Mouse (Mus musculus): ENCODE results near the gene Nsd1.
A peak's percentile ranks its signal among the peaks of the same experiment; 100 is the strongest.
"Not testable (repeated sequence)": the region's sequence is repeated elsewhere in the genome, so short reads cannot be mapped to it uniquely, and the experiment has no call there.

Nsd1 gene

DNA sequence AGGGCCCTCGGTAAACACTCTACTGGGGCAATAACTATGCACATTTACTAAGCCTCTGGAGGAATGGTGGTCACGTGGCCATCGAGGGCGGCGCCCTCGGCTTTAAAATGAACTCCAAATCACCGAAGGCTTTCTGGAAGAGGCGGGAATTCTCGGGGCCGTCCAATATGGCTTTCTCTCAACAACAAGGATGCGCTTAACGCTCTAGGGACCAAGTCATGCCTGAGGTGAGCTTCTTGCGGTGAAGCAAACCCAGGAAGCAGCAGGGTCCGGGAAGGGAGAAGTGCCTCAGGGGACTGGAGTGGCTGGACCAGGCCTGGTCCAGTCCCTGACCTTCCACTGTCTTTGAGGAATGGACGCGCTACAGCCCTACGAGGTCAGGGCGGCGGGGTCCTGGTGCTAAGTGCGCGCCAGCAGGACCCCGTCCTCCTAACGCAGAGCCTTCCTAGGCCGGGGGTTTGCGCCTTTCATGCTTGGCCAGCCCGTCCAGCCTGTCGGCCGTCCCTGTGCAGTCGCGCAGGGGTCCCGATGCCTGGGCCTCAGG, at the start of gene Nsd1:
TSS of gene Nsd1 (plus strand) at position 134 of the 544 bp plus-strand sequence.
- DNase-seq: peak; percentile 9

DNA sequence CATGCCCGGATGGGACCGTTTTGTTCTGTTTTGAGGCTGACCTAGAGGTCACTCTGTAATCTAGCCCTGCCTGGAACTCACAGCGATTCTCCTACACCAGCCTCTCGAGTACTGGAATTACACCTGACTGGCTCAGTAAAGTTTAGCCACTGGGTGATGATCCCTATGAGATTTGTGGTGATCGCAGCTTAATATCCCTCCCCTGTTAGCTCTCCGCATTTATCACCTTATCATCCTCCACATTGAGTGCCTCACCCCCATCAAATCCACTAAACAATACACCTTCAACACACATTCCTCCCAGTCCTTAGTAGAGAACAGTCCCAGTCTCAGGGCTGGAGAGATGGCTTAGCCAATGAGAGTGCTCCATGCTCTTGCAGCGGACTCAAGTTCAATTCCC, 47.2 kb upstream of the Nsd1 start:
- no peak for DNase-seq

DNA sequence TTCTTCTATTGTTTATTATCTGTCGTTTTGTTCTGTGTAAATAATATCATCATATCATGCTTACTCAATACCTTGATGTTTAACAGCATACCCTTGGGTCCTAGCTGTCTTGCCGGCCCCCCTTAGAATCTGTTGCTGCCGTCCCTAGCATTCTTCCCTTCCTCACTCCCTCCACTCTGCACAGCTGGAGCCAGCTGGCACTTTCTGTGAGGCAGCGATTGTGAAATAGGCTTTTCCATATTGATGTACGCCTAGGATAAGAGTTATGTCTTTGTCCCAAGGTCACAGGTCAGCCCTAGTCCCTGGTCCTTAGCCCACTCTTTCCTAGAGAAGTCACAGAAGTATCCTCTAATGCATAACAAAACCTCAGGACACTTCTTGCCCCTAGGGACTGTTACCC, 46.0 kb upstream of the Nsd1 start:
- no peak for DNase-seq

DNA sequence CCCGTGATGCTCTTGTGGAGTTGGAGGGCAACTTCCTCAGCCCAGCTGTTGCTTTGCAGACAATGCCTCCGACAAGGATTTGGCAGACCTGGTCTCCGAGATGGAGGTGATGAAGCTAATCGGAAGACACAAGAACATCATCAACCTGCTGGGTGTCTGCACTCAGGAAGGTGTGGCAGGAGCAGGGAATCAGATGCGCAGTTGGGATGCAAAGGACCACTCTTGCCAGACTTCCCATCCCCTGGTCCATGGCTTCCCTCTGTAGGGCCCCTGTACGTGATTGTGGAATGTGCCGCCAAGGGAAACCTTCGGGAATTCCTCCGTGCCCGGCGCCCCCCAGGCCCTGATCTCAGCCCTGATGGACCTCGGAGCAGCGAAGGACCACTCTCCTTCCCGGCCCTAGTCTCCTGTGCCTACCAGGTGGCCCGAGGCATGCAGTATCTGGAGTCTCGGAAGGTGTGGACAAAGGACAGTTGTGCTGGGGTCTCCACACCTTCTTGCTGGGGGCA, 43.7 kb upstream of the Nsd1 start:
- no peak for DNase-seq

DNA sequence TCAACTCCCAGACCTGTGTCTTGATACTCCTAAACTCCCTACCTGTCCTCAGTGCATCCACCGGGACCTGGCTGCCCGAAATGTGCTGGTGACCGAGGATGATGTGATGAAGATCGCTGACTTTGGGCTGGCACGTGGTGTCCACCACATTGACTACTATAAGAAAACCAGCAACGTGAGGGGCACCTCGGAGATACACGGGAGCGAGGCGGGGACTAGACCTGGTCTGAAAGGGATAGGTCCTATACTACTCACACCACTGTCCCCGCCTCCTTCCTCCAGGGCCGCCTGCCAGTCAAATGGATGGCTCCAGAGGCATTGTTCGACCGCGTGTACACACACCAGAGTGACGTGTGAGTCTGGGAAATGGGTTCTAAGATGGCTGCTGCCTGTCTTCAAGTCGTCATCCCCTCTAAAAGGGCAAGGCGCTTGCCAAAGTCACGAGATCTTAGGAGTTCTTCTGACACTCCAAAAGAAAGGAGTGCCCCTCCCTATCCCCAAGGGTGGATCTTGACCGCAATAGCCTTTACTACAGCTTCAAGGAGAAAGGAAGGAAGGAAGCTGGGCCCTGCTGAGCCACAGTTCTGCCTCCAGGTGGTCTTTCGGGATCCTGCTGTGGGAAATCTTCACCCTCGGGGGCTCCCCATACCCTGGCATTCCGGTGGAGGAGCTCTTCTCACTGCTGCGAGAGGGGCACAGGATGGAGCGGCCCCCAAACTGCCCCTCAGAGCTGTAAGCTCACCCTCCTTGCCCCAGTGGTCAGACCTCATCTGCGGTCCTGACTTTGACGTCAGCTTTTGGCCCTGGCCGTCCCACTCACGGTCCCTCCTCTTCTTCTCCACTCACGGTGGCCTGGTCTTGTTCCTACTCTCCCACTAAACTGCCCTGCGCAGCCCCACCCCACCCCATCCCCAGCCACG, 42.5 kb upstream of the Nsd1 start:
- no peak for DNase-seq

DNA sequence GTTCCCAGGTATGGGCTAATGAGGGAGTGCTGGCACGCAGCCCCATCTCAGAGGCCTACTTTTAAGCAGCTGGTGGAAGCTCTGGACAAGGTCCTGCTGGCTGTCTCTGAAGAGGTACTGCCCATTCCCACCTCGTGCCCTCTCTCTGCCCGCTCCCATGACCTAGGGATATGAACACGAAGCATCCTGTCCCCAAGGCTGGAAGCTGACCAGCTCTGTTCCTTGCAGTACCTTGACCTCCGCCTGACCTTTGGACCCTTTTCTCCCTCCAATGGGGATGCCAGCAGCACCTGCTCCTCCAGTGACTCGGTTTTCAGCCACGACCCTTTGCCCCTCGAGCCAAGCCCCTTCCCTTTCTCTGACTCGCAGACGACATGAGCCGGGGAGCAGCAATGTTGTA, 41.8 kb upstream of the Nsd1 start:
- no peak for DNase-seq

DNA sequence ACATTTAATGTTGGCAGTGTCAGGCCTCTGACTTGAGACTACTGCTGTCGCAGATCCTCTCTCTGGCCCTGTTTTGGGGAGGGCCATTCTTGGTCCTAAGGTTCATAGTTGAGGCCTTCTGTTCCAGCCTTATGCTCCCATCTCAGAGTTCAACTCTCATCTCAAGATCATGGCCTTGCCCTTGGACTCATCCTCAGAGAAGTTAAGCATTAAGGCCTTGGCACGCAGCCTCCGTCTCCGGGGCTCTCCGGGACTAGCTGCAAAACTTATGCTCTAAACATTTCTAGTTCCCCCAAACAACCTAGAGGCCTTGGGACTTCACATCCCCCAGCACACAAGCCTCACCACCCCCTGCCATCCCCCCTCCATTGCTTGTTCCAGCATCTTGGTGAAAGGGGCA, 41.3 kb upstream of the Nsd1 start:
- DNase-seq: no peak

DNA sequence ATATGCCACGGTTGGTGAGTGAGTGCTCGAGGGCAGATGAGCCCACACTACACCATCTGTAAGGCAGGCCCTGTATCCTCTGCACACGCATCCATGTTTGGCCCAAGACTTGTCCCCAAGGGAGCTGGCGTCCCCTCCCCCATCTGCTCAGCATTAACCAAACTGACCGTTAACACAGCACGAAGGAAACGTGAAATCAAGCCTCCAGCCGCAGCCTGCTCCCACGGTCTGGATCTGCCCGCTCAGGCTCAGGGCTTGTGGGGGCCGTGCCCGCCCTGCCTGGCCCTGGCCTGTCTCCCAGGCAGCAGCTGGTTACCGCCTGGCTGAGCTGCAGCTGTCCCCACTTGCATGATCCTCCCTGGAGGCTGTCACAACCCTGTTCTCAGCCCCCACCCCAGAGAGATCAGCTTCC, 40.6 kb upstream of the Nsd1 start:
- DNase-seq: no peak

DNA sequence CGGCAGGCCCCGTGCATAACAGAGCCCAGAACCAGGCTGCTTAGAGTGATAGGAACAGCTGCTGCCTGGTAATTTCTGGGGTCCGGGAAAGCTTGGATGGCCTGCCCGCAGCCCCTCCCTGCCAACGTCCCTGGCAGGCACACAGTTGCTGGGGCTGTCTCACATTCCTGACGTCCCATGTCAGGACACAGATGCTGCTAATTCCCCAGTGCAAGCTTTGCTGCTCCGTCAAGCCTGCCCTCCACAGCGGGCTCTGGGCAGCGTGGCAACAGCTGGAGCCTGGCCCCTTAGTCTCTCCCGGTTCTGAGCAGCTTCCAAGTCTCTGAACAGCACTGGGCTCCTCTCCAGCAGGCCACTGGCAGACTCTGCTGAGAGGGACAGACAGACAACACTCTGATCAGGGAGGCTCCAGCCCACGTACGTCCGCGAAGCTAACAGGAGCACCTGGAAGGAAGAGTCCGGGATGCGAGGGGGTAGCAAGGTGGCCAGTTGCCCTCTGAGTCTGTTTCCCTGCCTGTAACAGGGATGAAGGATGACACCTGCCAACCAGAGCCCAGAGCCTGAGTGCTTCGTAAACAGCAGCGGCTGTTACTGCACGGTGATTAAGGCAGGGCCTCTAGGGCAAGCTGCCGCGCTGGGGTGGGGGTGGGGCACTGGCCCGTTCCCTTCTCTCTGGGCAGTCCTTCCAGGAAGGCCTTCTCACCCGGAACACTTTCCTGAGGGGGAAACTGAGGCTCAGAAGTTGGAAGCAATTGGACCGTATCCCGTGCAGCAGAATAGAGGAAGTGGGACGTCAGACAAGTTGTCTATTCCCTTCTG, 37.9 kb upstream of the Nsd1 start:
- peak; percentile 50 for DNase-seq

DNA sequence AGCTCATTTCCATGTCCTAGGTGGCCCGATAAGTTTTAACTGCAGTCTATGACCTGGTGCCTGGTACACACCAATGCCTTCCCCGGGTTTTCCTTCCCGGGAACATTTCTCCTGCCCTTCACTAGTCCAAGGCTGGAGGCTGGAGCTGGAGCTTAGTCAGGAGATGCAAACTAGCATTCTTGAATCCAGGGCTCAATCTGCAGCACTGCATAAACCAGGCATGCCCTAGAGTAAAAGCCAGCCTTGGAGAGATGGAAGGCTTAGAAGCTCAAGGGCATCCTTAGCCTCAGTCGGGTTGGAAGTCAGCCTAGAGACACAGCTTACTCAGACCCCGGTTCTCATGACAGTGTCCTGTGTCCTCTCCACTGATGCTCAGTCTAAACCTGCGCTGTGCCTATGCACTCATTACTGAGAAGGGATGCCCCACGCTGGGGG, 37.2 kb upstream of the Nsd1 start:
- no peak for DNase-seq

DNA sequence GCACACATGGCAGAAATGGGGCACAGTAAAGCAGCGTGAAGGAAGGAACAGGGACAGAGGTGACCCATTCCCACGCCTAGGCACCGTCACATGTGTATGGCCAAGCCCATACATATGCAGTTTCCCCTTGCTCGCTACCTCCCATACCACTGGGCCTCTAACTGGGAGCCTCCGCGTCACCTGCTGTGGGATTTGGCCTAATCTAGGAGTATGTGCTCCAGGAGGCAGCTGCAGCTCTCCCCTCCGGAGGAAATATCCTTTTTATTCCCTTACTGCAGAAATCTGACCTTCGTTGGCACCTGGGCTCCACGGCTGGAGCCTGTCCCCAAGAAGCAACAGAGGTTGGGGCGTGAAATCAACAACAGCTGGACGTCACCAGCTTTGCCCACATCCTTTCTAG, 35.2 kb upstream of the Nsd1 start:
- DNase-seq: no peak

DNA sequence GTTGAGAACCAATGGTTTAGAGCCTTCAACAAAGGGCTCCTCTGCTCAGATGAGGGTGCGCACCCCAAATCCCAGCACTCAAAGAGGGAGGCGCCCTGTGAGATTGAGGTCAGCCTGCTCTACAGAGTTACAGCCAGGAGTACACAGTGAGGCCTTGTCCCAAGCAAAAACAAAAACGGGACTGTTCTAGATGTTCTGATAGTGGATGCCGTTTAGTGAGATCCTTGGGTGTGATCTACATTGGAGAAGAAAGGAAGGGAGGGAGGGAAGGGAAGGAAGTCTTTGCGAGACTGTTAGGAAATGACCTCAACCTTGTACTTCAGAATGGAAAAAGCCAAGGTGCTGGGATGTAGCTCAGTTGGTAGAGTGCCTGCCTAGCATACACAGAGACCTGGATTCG, 33.3 kb upstream of the Nsd1 start:
- no peak for DNase-seq

DNA sequence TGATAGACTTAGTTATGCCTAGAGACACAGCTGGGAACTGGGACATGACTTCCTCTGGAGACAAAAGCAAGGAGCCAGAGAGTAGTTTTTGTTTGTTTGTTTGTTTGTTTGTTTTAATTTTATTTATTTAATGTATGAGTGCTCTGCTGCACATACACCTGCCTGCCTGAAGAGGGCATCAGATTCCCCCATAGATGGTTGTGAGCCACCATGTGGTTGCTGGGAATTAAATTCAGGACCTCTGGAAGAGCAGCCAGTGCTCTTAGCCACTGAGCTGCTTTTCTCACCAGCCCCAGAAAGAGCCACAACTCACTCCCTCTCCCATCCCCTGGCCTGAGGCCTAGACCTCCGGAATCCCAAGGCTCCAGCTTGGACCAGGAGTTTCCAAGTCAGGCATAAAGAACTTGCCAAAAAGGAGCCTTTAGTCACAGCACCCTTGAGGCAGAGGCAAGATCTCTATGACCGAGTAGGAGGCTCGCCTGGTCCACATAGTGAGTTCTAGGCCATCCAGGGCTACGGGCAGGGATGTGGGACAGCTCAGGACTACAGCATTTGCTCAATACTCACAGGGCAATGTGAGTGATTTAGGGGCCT, 31.6 kb upstream of the Nsd1 start:
- no peak for DNase-seq

DNA sequence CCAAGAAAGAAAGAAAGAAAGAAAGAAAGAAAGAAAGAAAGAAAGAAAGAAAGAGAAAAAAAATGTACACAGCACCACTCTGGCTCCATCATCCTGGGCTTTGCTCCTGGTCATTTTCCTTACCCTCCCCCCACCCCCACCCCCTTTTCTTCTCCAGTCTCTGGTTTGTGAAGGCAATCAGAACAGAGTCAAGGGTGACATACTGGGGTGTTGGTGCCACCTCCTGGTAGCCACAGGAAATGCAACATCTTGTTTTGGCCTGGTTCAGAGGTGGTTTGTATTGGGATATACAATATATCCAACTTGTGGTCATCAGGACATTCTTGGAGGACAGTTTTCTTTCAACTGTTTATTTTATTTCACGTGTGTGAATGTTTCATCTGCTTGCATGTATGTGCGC, 31.0 kb upstream of the Nsd1 start:
- peak; percentile 55 for DNase-seq

DNA sequence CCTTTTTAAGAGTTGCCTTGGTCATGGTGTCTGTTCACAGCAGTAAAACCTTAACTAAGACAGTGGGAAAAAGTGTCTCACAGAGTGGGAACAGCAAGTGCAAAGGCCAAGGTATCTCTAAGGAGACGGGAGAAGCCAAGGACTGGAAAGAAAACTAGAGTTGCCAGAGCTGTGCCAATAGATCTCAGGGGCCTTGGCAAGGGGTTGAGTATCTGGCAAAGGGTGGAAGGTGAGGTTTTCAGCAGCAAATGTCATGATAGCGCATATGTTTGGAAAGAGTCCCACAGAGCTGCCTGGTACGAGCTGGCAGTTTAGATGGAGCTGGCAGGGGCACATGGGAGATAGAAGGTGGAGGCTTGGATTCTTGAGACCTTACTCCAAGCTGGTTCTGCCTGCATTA, 30.0 kb upstream of the Nsd1 start:
- no peak for DNase-seq

DNA sequence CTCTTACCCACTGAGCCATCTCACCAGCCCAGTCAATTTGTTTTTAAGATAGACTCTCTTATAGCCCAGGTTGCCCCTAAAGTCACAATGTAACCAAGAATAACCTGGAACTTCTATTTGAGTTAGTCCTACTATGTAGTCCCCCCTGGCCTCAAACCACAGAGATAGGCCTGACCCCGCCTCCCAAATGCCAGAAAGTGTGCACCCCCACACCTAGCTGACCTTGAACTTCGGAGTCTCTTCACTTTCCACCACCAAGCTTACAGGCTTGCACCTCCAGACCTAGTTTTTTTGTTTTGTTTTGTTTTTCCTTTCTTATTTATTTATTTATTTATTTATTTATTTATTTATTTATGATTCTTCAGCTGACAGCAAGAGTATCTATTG, 27.8 kb upstream of the Nsd1 start:
- no peak for DNase-seq

DNA sequence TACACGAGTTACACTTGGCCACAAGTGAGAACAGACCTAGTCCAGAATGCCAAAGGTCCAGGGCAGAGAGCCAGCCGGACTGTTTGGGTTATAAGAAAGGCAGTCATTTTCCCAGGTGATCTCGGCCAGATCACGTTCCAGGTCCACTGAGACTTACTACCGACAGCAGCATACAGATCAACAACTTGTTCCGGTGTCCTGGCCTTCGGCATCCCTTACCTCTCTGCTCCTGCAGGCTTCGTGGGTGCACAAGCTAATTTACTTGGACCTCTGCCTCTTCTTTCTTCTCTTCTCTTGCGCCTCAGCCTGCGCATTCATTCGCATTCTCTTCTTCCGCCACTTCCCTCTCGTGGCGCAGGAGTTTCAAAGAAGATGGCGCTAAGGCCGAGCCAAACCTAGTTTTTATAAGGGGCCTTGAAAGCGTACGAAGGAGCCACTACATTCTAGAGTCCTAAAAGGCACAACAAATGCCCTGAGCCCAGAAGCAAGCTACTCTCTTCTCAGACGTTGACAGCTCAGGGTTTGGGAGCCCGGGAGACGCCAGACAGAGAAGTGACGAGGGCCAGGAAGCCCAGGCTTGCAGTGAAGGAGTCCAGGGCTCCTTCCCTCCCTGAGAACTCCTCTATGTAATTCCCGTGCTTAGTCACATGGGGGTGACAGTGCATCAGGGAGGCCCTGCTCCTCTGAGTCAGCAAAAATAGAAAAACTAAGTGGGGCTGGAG, 27.2 kb upstream of the Nsd1 start:
- DNase-seq: peak; percentile 70

DNA sequence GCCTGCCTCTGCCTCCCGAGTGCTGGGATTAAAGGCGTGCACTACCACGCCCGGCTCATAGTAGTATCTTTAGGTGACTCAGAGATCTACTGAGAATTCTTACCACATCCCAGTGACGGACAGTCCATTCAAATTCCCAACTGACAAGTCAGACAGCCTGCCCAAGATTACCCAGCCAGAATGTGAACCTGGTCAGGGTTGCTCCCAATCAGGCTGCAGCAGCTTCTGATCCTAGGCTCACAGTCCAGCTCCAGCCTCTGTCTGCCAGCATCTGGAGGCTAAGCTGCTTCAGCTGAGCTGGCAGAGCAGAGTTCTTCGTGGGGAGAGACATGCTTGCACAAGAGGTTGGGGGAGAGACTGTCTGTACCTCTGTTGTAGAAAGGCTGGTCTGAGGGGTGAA, 26.2 kb upstream of the Nsd1 start:
- DNase-seq: no peak

DNA sequence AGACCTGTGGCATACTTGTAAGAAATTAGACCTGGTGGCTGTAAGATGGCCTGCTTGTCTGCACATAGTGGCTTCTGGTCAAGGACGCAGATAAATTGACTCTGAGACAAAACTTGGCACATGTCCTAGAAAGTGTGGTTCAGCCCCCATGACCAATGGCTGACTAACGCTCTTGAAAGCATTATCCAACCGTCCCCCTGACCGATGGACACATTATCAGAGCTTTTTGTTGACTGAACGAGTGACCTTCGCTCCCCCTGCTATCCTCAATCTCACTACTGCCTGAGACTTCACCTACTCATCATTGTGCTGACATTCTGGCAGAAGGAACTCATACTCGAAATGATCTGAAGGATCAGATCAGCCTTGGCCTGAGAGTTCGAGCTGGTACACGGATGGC, 22.5 kb upstream of the Nsd1 start:
- DNase-seq: not testable (repeated sequence)

DNA sequence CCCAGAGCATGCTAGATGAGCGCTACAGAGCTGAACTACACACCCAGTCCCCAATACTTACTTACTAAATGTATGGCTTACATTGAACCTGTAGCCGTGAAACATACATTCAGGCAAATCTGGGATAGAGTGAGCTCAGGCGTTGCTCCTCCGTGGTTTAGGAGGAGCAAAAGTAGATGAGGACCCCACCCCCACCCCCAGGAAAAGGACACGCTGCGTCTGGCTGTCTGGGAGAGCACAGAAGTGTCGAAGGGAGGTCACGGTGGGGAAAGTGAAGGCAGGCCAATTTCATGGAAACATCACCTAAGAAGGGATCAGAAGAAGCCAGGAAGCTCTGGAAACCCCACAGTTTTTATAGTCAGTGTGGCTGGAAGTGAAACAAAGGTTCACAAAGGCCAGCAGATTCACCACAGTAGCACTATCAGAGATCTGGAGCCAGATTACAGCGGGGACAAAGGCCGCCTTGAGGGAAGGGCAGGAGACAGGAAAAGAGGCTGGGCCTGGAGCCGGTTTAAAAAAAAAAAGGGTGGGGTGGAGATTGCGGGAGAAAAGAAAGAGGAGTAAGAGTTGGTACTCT, 20.0 kb upstream of the Nsd1 start:
- no peak for DNase-seq

DNA sequence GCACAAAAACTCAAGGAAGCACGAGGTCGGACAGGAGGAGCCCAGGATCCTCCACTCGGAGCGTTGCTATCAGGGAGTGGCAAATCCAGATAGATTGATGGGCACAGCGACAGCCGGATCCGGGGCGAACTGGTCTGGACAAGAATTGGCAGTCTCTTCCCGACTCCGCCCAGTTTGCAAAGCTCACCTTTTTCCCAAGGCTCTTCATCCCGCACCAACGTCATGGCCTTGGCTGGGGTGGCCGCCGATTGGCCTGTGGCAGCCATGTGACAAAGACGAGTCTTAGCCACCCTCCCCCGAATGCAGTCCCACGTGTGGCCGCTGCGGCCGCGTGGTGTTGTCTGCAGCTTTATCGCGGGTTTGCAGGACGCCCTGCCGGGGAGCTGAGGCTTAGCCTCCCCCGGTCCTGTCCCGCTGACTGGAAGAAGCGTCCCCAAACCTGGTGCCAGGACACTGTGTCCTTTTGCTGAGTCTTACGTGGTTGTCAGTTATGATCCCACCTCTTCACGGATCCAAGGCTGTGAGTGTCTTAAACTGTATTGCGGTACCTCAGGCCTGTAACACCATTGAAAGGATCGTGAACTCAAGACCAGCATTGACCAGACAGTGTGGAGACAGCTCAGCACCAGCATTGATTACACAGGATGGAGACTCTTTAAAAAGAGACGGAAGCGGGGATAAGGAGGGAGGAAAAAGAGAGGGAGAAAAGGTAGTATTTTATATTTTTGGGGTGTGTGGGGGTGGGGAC, 19.3 kb upstream of the Nsd1 start:
- DNase-seq: peak; percentile 95
